Comparison of ENCODE assay signal across 22 mouse cellular contexts in the genomic region with DNA sequence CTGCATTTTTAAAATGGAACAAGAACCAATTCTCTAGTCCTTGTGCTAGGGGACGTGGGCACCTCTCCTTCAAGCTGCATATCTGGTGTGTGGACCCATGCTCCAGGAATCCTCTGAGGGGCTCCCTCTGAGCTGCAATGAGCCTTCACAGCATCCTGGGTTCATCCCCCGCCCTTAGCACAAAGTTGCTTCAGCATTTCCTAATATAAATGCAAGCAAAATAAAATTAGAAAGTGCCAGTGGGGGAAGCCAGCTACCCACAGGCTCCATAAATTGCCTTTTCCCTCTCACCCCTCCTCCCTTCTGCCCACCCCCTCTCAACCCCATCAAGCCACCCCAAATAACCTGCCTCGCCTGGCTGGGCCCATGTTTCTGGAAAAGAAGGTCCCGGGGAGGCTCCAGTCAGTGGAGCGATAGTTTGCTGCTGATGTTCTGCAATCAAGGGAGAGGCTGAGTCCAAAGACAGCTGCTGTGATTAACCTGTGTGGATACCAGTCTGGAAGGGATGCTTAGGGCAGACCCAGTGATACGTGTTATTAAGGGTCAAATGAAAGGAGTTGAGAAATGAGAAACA.
"Had no signal": no experiment of that assay in that cellular context is flagged by ENCODE, and none has a peak within 500 bp of the region (broad histone marks: within the 10 kb centered on the region; RNA-seq: fewer than 3 reads in every experiment).

No protein-coding gene starts in this region.

- H3K36me3 ChIP-seq: limb, embryonic 12.5 days; limb, embryonic 15.5 days; liver, embryonic 12.5 days; liver, embryonic 15.5 days; lung, embryonic 15.5 days; midbrain, embryonic 10.5 days; midbrain, embryonic 13.5 days; neural tube, embryonic 13.5 days; stomach, embryonic 15.5 days had no signal

- H3K4me1 ChIP-seq: limb, embryonic 12.5 days; limb, embryonic 15.5 days; liver, embryonic 12.5 days; liver, embryonic 15.5 days; lung, embryonic 15.5 days; megakaryocyte, embryonic 14.5 days; midbrain, embryonic 10.5 days; midbrain, embryonic 13.5 days; stomach, embryonic 15.5 days had no signal

- H3K27me3 ChIP-seq: limb, embryonic 12.5 days; limb, embryonic 15.5 days; liver, embryonic 12.5 days; liver, embryonic 15.5 days; lung, embryonic 15.5 days; megakaryocyte, embryonic 14.5 days; midbrain, embryonic 13.5 days; stomach, embryonic 15.5 days had no signal

- H3K9me3 ChIP-seq: limb, embryonic 12.5 days; limb, embryonic 15.5 days; liver, embryonic 12.5 days; liver, embryonic 15.5 days; lung, embryonic 15.5 days; midbrain, embryonic 10.5 days; midbrain, embryonic 13.5 days; neural tube, embryonic 13.5 days; stomach, embryonic 15.5 days had no signal

- H3K27ac ChIP-seq: left cerebral cortex, adult 2 months; limb, embryonic 12.5 days; limb, embryonic 15.5 days; liver, embryonic 12.5 days; liver, embryonic 15.5 days; lung, embryonic 15.5 days; midbrain, embryonic 10.5 days; midbrain, embryonic 13.5 days; neural tube, embryonic 13.5 days; stomach, embryonic 15.5 days had no signal

- DNase-seq: kidney, adult 2 months; kidney, postnatal 10 days; kidney, postnatal 4 days; lung, adult 18-20 months; lung, postnatal 10 days; lung, postnatal 36 days; right cerebral cortex, postnatal 25 days; spleen, adult 18-20 months; thymus, adult 18-20 months; thymus, postnatal 36 days had no signal

- H3K4me3 ChIP-seq: left cerebral cortex, adult 2 months; limb, embryonic 12.5 days; limb, embryonic 15.5 days; liver, embryonic 12.5 days; liver, embryonic 15.5 days; lung, embryonic 15.5 days; megakaryocyte, embryonic 14.5 days; midbrain, embryonic 10.5 days; midbrain, embryonic 13.5 days; myocyte; neural tube, embryonic 13.5 days; stomach, embryonic 15.5 days had no signal
